Mouse (Mus musculus) lung, embryonic 16.5 days (tissue): Measurements from ENCODE around the gene Fbxo17. TPM values are rescaled to one million over a fixed set of nuclear protein-coding genes. Genes with fewer than 3 reads are reported as not detected.

Experiments
- ATAC-seq: fragments of 200-750 bp; cut with Nextera tagmentation; 2 replicates; pipeline ENCODE4 v1.8.0; 2017; ENCODE audit warnings: low read depth, mild to moderate bottlenecking, moderate library complexity
- H3K27ac ChIP-seq: fragments of 300-500 bp; sonication (generic); 2 replicates; pipeline ENCODE4 v1.5.1; 2014; ENCODE audit warnings: mild to moderate bottlenecking, control low read depth, low read length
- H3K27me3 ChIP-seq: fragments of 300-500 bp; sonication (generic); 2 replicates; pipeline ENCODE4 v1.6.1; 2014; ENCODE audit warnings: low read depth, low read length, mixed read lengths; ENCODE audit not compliant: control insufficient read depth, insufficient read depth
- H3K36me3 ChIP-seq: fragments of 300-500 bp; sonication (generic); 2 replicates; pipeline ENCODE4 v1.6.1; 2014; ENCODE audit warnings: low read length; ENCODE audit not compliant: control insufficient read depth, insufficient read depth
- H3K4me1 ChIP-seq: fragments of 300-500 bp; sonication (generic); replicated peaks from 2 replicates; pipeline ENCODE4 v1.6.1; 2014; ENCODE audit warnings: low read length, mixed read lengths; ENCODE audit not compliant: control insufficient read depth, insufficient read depth
- H3K4me2 ChIP-seq: fragments of 300-500 bp; sonication (generic); 2 replicates; pipeline ENCODE4 v1.6.1; 2014; ENCODE audit warnings: low read depth, low read length, control low read depth
- H3K4me3 ChIP-seq: fragments of 300-500 bp; sonication (generic); 2 replicates; pipeline ENCODE4 v1.5.1; 2014; ENCODE audit warnings: mild to moderate bottlenecking, low read length, control low read depth
- H3K9ac ChIP-seq: fragments of 300-500 bp; sonication (generic); 2 replicates; pipeline ENCODE4 v1.6.1; 2014; ENCODE audit warnings: low read length, control low read depth
- H3K9me3 ChIP-seq: fragments of 300-500 bp; sonication (generic); 2 replicates; pipeline ENCODE4 v1.6.1; 2016; ENCODE audit warnings: low read length; ENCODE audit not compliant: control insufficient read depth
- WGBS: fragments of 180-500 bp; shearing (Covaris S2); extraction: QIAGEN DNeasy Blood & Tissue Kit; methylation state at CpG from one replicate; pipeline ENCODE4 v1.1.7; 2014; 5-methylcytosine and 5-hydroxymethylcytosine counted together
- polyA plus RNA-seq: library from polyadenylated mRNA; unstranded; fragments of >200 nt; fragmentation: Nextera tagmentation; extraction: Ambion mirVana; gene quantifications from 2 replicates; pipeline ENCODE4 v1.2.1, GENCODE M21; 2015

Gene Fbxo17
- polyA plus RNA-seq, 1 experiment from 2014 or later: 15.8 TPM

DNA sequence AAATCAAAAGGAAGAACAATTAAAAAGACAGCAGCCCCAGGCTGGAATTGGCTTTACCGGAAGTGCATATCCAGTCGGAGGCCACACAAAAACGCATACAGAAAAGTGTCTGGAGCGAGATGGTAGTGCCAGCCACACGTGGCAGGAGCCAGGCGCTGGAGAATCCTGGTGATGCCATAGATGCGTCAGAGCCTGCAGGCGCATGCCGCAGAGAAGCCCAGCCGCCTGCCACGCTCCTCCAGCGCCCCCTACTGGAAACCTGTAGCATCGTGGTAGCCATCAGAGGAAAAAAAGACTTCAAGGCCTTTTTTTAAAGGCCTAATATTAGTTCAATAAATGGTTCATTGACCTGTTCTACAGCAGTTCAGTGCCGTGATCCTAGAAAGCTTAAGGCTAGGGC is 10.0 kb downstream of the Fbxo17 start:
- H3K9ac ChIP-seq: no peak overlapping the region; the same call in 1 of the 2 replicates
- peak; percentile 69; the same call in 1 of the 2 replicates for ATAC-seq
- WGBS: 6% methylated on average over 14 of the region's 14 CpGs
- no peaks in the 10 kb centered on the region for H3K27me3 ChIP-seq
- H3K4me1 ChIP-seq: no peaks in the 10 kb centered on the region
- no peak overlapping the region for H3K4me3 ChIP-seq
- no peak overlapping the region for H3K4me2 ChIP-seq
- H3K36me3 ChIP-seq: peaks cover 17% of the 10 kb centered on the region
- no peak overlapping the region for H3K27ac ChIP-seq
- peaks cover 8% of the 10 kb centered on the region for H3K9me3 ChIP-seq

DNA sequence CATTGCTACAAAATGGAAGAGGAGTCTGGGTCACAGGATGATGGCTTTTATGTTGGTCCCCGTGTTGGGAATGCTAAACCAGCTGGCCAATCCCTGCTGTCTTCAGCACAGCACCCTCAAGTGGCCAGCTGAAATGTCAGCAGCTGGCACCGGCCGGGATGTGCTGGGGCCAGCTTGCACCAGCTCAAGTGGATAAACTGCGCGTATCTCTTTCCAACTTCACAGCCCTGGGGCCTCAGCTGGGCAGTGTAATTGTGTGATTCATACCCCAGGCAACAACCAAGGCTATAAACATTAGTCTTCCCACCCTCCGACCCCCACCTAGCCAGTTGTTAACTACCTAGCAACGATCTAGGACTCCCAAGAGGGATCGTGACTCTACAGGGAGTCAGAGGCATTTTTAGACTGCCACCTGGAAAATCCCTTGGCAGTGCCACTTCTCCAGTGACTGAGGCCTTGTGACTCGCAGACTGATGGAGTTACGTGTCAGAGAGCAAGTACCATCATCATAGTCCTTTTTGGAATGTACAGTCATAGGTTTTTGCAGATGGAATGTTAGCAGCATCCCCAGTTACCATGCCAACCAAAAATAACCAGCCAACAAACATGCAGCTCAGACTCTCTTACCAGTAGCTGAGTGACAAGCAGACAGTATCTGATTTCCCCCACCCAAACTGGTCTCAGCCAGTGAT is 11.2 kb downstream of the Fbxo17 start:
- Histone ChIP-seq H3K4me1 (peaks cover 5% of the 10 kb centered on the region), H3K9ac (no peak overlapping the region), H3K9me3 (peaks cover 8% of the 10 kb centered on the region), H3K27ac (no peak overlapping the region), H3K4me3 (no peak overlapping the region), H3K27me3 (no peaks in the 10 kb centered on the region), H3K4me2 (no peak overlapping the region), H3K36me3 (peaks cover 17% of the 10 kb centered on the region)
- 61% methylated on average over 10 of the region's 10 CpGs for WGBS
- ATAC-seq: no peak

DNA sequence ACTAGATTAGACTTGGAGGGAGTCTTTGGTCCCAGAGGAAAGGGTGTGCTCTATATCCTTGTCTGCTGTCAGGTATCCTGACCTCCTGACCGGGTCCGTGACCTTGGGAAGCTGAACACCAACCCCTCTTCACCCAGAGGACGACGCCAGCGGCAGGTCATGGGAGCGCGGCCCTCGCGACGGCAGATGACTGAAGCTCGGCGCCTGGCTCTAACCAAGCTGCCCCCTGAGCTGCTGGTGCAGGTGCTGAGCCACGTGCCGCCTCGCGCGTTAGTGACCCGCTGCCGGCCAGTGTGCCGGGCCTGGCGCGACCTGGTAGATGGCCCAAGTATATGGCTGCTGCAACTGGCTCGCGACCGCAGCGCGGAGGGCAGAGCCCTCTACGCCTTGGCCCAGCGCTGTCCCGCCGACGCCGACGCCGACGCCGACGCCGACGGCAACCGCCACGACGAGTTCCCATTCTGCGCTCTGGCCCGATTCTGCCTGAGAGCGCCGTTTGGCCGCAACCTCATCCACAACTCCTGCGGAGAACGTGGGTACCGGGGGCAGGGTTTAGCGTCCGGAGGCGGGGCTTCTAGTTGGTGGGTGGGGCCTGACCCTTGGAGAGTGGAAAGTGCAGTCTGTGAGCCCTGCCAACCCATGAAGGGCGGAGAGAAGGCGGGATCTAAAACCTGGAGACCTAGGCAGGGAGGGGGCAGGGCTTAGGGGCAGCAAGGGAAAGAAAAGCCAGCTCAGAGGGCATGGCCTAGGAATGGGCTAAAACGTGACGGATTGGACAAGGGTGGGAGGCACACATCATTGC is 15.9 kb downstream of the Fbxo17 start:
- ATAC-seq: peak; percentile 93

DNA sequence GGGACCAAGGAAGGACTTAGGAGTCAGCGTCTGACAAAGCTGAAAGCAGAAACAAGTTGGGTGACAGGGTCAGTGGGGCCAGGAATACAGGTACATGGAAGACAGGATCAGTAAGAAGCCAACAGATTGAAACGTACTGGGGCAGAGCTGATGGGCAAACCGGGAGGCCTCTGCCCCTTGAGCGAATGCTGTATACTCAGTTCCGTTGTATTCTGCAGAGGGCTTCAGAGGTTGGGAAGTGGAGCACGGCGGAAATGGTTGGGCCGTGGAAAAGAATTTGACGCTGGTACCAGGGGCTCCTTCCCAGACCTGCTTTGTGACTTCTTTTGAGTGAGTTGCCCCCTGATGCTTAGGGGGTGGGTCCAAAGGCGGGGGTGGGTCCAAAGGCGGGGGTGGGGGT is 16.6 kb downstream of the Fbxo17 start:
- H3K36me3 ChIP-seq: peaks cover 23% of the 10 kb centered on the region
- H3K4me3 ChIP-seq: peak overlapping the region; percentile 52
- H3K27me3 ChIP-seq: no peaks in the 10 kb centered on the region
- ATAC-seq: no peak
- H3K27ac ChIP-seq: peak overlapping the region; percentile 13; the same call in 1 of the 2 replicates
- H3K4me1 ChIP-seq: peaks cover 9% of the 10 kb centered on the region
- peak overlapping the region; percentile 83 for H3K4me2 ChIP-seq
- H3K9me3 ChIP-seq: peaks cover 8% of the 10 kb centered on the region
- peak overlapping the region; percentile 54 for H3K9ac ChIP-seq
- WGBS: 17% methylated on average over 11 of the region's 11 CpGs

More for the DNA sequence above, 15.9 kb downstream of the Fbxo17 start:
- H3K36me3 ChIP-seq: peaks cover 18% of the 10 kb centered on the region
- peak overlapping the region; percentile 54 for H3K9ac ChIP-seq
- H3K4me3 ChIP-seq: peak overlapping the region; percentile 52
- H3K4me1 ChIP-seq: peaks cover 9% of the 10 kb centered on the region
- 4% methylated on average over 58 of the region's 58 CpGs for WGBS
- no peak overlapping the region; the same call in 1 of the 2 replicates for H3K27ac ChIP-seq
- peaks cover 8% of the 10 kb centered on the region for H3K9me3 ChIP-seq
- no peaks in the 10 kb centered on the region for H3K27me3 ChIP-seq
- H3K4me2 ChIP-seq: peak overlapping the region; percentile 83

DNA sequence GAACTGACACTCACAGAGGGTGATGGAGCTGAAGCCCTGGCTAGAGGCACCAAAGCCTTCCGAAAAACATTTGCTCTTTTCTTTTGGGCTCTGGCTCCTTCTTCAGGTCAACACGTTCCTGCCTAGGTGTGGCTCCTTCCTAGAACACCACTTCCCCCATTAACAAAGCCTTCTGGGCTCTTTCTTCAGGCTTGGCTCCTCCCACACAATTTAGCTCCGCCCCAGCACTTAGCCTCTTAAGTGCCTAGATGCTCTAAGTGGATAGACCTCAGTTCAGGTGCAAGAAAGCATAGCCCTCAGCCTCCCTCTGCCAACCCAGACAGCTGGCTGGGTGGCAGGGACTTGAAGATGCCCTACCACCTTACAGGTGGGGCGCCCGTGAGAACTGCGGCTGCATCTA is 19.1 kb downstream of the Fbxo17 start:
- ATAC-seq: no peak
- WGBS: 71% methylated on average over 6 of the region's 6 CpGs
- H3K9ac ChIP-seq: no peak overlapping the region
- H3K9me3 ChIP-seq: peaks cover 8% of the 10 kb centered on the region
- H3K27me3 ChIP-seq: no peaks in the 10 kb centered on the region
- H3K27ac ChIP-seq: no peak overlapping the region
- H3K4me1 ChIP-seq: peaks cover 9% of the 10 kb centered on the region
- peaks cover 24% of the 10 kb centered on the region for H3K36me3 ChIP-seq
- no peak overlapping the region for H3K4me2 ChIP-seq
- H3K4me3 ChIP-seq: no peak overlapping the region

DNA sequence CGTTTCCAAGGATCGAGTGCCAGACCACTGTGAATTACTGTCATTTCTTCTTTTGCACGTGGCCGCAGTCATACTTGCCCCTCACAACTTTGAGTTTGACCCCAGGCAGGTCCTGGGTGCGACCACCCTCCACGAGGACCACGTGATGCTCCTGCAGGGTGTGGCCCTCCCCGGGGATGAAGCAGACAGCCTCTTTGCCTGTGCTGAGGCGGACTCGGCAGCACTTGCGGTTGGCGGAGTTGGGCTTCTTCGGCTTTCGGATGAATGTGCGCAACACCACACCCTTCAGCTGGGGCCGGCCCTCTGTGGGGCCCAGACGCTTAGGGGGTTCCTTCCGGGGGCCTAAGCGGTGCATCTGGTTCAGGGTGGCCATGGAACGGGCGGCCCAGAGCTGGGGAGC is 23.2 kb downstream of the Fbxo17 start:
- Histone ChIP-seq H3K9ac (no peak overlapping the region), H3K36me3 (peaks cover 15% of the 10 kb centered on the region), H3K4me2 (no peak overlapping the region), H3K9me3 (no peaks in the 10 kb centered on the region), H3K4me1 (peaks cover 12% of the 10 kb centered on the region), H3K27me3 (no peaks in the 10 kb centered on the region), H3K4me3 (no peak overlapping the region), H3K27ac (no peak overlapping the region)
- WGBS: 93% methylated on average over 21 of the region's 21 CpGs
- no peak for ATAC-seq

DNA sequence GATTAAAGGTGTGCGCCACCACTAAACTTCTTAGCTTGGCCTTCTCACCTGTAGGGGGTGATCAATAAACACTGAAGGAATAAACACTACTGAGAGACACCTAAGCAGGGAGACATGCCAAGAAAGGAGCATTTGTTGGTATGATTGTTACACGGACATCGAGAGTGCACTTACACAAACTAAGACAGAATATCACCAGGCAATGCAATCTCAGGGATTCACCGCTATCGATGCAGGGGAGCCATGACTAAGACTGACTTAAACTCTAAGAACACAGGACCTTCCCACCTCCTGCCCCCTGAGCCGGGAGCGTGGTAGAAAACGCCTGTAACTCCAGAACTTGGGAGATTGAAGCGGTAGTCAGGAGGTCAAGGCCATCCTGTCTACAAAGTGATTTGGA is 24.3 kb downstream of the Fbxo17 start:
- peaks cover 12% of the 10 kb centered on the region for H3K4me1 ChIP-seq
- ATAC-seq: no peak
- peak overlapping the region; percentile 82 for H3K9ac ChIP-seq
- no peaks in the 10 kb centered on the region for H3K27me3 ChIP-seq
- H3K36me3 ChIP-seq: peaks cover 15% of the 10 kb centered on the region
- peak overlapping the region; percentile 74 for H3K4me3 ChIP-seq
- 23% methylated on average over 9 of the region's 9 CpGs for WGBS
- peak overlapping the region; percentile 15; the same call in 1 of the 2 replicates for H3K27ac ChIP-seq
- peak overlapping the region; percentile 91 for H3K4me2 ChIP-seq
- no peaks in the 10 kb centered on the region for H3K9me3 ChIP-seq

DNA sequence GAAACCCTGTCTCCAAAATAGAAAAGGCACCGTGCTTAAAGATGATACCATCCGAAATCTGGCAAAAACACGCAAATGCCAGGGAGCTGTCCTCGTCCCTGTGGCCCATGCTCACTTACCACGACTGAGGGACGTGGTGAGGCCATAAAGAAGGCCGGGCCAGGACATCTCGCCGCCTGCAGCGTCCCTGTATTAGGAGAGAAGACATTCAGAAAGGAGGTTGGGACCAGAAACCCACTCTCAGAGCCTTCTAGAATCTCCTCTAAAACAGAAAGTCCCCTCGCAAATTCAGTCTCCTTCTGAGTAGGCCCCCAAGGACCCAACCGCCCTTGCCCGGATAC is 24.7 kb downstream of the Fbxo17 start:
- peak overlapping the region; percentile 15; the same call in 1 of the 2 replicates for H3K27ac ChIP-seq
- peak overlapping the region; percentile 91 for H3K4me2 ChIP-seq
- ATAC-seq: peak; percentile 10
- WGBS: 1% methylated on average over 13 of the region's 13 CpGs
- peak overlapping the region; percentile 74 for H3K4me3 ChIP-seq
- H3K9ac ChIP-seq: peak overlapping the region; percentile 82
- H3K4me1 ChIP-seq: peaks cover 12% of the 10 kb centered on the region
- no peaks in the 10 kb centered on the region for H3K27me3 ChIP-seq
- no peaks in the 10 kb centered on the region for H3K9me3 ChIP-seq
- H3K36me3 ChIP-seq: peaks cover 18% of the 10 kb centered on the region

DNA sequence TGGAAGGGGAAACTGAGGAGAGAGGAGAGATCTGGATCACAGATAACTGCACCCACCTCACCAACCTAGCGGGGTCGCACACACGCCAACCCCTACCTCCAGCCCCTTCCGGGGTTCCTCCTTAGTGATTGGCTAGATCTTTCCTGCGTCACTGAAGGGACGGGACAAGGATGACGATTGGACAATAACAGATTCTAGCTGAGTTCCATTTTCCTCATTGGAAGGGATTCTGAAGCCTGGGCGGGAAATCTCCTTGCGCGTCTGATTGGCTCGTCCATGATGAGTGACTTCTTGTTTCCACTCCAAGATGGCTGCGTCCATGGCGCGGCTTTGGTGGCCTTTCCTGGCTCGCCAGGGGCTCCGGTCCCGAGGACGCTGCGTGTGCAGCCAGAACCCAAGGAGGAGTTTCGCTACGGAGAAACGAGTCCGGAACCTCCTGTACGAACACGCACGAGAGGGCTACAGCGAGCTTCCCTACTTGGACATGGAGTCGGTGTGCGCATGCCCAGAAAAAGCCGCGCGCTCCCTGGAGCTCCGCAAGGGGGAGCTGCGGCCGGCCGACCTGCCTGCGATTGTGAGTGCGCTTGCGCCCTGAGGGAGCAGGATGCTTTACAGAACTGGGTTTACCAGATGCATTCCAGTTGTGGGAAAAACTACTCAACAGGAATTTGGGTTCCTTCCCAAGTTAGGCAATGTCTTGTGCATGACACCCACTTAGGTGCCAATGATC is 25.3 kb downstream of the Fbxo17 start, which contains the start of the genes Mrps12 and Sars2:
Mrps12 (minus strand) TSS at position 112 of the 730 bp plus-strand sequence.
Sars2 (plus strand) TSS at position 284 of the 730 bp plus-strand sequence.
- Histone ChIP-seq H3K4me3 (peak within 1 kb of the TSS; percentile 74), H3K4me2 (peak within 1 kb of the TSS; percentile 91), H3K4me1 (peaks cover 12% of the 10 kb centered on the region), H3K36me3 (peaks cover 16% of the 10 kb centered on the region), H3K9ac (peak within 1 kb of the TSS; percentile 82), H3K9me3 (no peaks in the 10 kb centered on the region), H3K27me3 (no peaks in the 10 kb centered on the region), H3K27ac (peak within 1 kb of the TSS; percentile 77)
- peak; percentile 99 for ATAC-seq
- under 1% methylated on average over 39 of the region's 39 CpGs for WGBS
